Mouse (Mus musculus): Measurements from ENCODE around the gene Tsx. TPM values are rescaled to one million over a fixed set of nuclear protein-coding genes. Genes with fewer than 3 reads are reported as not detected.

Gene Tsx
- not detected for polyA plus RNA-seq (2014; fragmentation: Illumina TruSeq; extraction: RNeasy Lipid Tissue Mini Kit (QIAGEN cat#74804); ENCODE audit: low read depth, low replicate concordance)

GRCm38 (mm10) chrX:103414167-103414566, at the start of gene Tsx:
Gene Tsx (plus strand): TSS chrX:103414467.

DNA sequence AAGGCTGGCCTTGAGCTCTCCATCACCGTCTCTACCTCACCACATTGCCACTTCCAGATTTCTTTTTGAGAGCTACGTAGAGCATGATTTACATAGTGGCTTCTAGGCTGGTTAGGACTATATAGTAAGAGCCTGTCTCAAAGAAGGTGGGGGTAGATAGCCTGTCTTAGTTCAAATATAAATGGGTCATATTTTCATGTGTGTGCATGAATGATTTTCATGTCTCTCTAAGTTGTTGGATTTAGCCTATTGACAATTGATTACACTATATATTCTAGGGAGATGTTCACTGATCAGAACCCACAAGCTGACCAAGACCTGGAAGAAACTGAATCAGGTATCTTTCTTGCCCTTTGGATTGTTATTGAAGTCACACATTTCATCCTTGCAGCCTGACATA, 7.4 kb downstream of the Tsx start, which contains the start of gene Gm26992:
Gene Gm26992, plus strand, starts transcription at position 301 of the 400 bp plus-strand sequence.

Other genes with a start within 250 kb of the Tsx start
- not detected for gene Nap1l2, start 227.8 kb upstream of the Tsx start, polyA plus RNA-seq (2014; fragmentation: Illumina TruSeq; extraction: RNeasy Lipid Tissue Mini Kit (QIAGEN cat#74804); ENCODE audit: low read depth, low replicate concordance)
- gene Cdx4, start 93.1 kb upstream of the Tsx start, polyA plus RNA-seq (2014; fragmentation: Illumina TruSeq; extraction: RNeasy Lipid Tissue Mini Kit (QIAGEN cat#74804); ENCODE audit: low read depth, low replicate concordance): not detected
- 0.99 TPM for gene Chic1, start 58.0 kb upstream of the Tsx start, polyA plus RNA-seq (2014; fragmentation: Illumina TruSeq; extraction: RNeasy Lipid Tissue Mini Kit (QIAGEN cat#74804); ENCODE audit: low read depth, low replicate concordance)
- gene Gm26992, start 7.5 kb downstream of the Tsx start, polyA plus RNA-seq (2014; fragmentation: Illumina TruSeq; extraction: RNeasy Lipid Tissue Mini Kit (QIAGEN cat#74804); ENCODE audit: low read depth, low replicate concordance): not detected
- not detected for gene Zcchc13, start 216.1 kb downstream of the Tsx start, polyA plus RNA-seq (2014; fragmentation: Illumina TruSeq; extraction: RNeasy Lipid Tissue Mini Kit (QIAGEN cat#74804); ENCODE audit: low read depth, low replicate concordance)